Mouse (Mus musculus) ES-Bruce4 (cell line): Measurements from ENCODE around the gene Zfand2a. TPM values are rescaled to one million over a fixed set of nuclear protein-coding genes. Genes with fewer than 3 reads are reported as not detected.

Experiments
- H3K27ac ChIP-seq: 2 replicates; pipeline ENCODE4 v1.5.1; 2012; ENCODE audit warnings: low read length, inconsistent platforms; ENCODE audit not compliant: insufficient read depth
- H3K27me3 ChIP-seq: 2 replicates; pipeline ENCODE4 v1.6.1; 2012; ENCODE audit warnings: mild to moderate bottlenecking, low read length, inconsistent platforms; ENCODE audit not compliant: control insufficient read depth, poor library complexity, insufficient read depth, severe bottlenecking
- H3K36me3 ChIP-seq: 2 replicates; pipeline ENCODE4 v1.6.1; 2012; ENCODE audit warnings: inconsistent platforms, mild to moderate bottlenecking, low read length, moderate library complexity; ENCODE audit not compliant: control insufficient read depth, poor library complexity, insufficient read depth, severe bottlenecking
- H3K4me1 ChIP-seq: one replicate; pipeline ENCODE4 v1.8.1; 2011; ENCODE audit warnings: low read length; ENCODE audit not compliant: control insufficient read depth, insufficient read depth
- H3K4me3 ChIP-seq: 2 replicates; pipeline ENCODE4 v1.5.1; 2011; ENCODE audit warnings: low read depth, mild to moderate bottlenecking, low read length
- H3K9ac ChIP-seq: 2 replicates; pipeline ENCODE4 v1.6.1; 2012; ENCODE audit warnings: low read depth, mild to moderate bottlenecking, inconsistent platforms; ENCODE audit not compliant: poor library complexity, severe bottlenecking
- H3K9me3 ChIP-seq: replicated peaks from 2 replicates; pipeline ENCODE4 v1.6.1; 2012; ENCODE audit warnings: mild to moderate bottlenecking, low read length, inconsistent platforms; ENCODE audit not compliant: control insufficient read depth, poor library complexity, insufficient read depth, severe bottlenecking
- CTCF ChIP-seq: IDR thresholded peaks from one replicate; pipeline ENCODE4 v1.8.1; 2011; ENCODE audit warnings: low read depth, low read length
- EP300 ChIP-seq: IDR thresholded peaks from 2 replicates; pipeline ENCODE4 v1.6.1; 2011; ENCODE audit warnings: low read depth, low read length; ENCODE audit not compliant: insufficient read depth
- POLR2A ChIP-seq: IDR thresholded peaks from one replicate; pipeline ENCODE4 v1.8.1; 2011; ENCODE audit warnings: low read length; ENCODE audit not compliant: insufficient read depth
- polyA plus RNA-seq: library from polyadenylated mRNA; stranded (reverse); fragments of >200 nt; gene quantifications from 2 replicates; pipeline ENCODE4 v1.2.4, GENCODE M21; 2011; ENCODE audit warnings: low read depth; ENCODE audit not compliant: missing spikeins, insufficient read depth, insufficient read length

The Zfand2a gene
- polyA plus RNA-seq, 1 experiment: 11.3 TPM

GRCm38 (mm10) chr5:139479088-139479487 is 5.3 kb downstream of the Zfand2a start:
- Histone ChIP-seq H3K4me3 (no peak overlapping the region), H3K4me1 (no peaks in the 10 kb centered on the region), H3K27me3 (no peaks in the 10 kb centered on the region), H3K27ac (no peak overlapping the region), H3K36me3 (0 out of 2 replicates have a peak, but pooled peaks cover 10% of the 10 kb centered on the region), H3K9me3 (no peaks in the 10 kb centered on the region), H3K9ac (no peak overlapping the region)
- TF ChIP-seq EP300 (no peak), CTCF (no peak), POLR2A (no peak)

GRCm38 (mm10) chr5:139474741-139475140 is 9.6 kb downstream of the Zfand2a start:
- Histone ChIP-seq H3K27me3 (no peaks in the 10 kb centered on the region), H3K9ac (no peak overlapping the region), H3K4me3 (no peak overlapping the region), H3K36me3 (peaks cover 11% of the 10 kb centered on the region), H3K4me1 (no peaks in the 10 kb centered on the region), H3K9me3 (no peaks in the 10 kb centered on the region), H3K27ac (no peak overlapping the region)
- TF ChIP-seq POLR2A (no peak), EP300 (no peak), CTCF (no peak)

- Histone ChIP-seq H3K27me3 (no peaks in the 10 kb centered on the region), H3K9me3 (no peaks in the 10 kb centered on the region), H3K4me3 (no peak overlapping the region), H3K27ac (no peak overlapping the region), H3K9ac (no peak overlapping the region), H3K4me1 (no peaks in the 10 kb centered on the region), H3K36me3 (peaks cover under 1% of the 10 kb centered on the region)
- TF ChIP-seq POLR2A (no peak), EP300 (no peak), CTCF (peak; percentile 14)
Observed at GRCm38 (mm10) chr5:139467998-139468397, 16.4 kb downstream of the Zfand2a start.

GRCm38 (mm10) chr5:139466801-139467200 is 17.5 kb downstream of the Zfand2a start:
- Histone ChIP-seq H3K4me1 (no peaks in the 10 kb centered on the region), H3K36me3 (no peaks in the 10 kb centered on the region), H3K9ac (no peak overlapping the region), H3K27me3 (no peaks in the 10 kb centered on the region), H3K4me3 (no peak overlapping the region), H3K9me3 (no peaks in the 10 kb centered on the region), H3K27ac (no peak overlapping the region)
- no peak for TF ChIP-seq EP300
- TF ChIP-seq CTCF: no peak
- TF ChIP-seq POLR2A: no peak

GRCm38 (mm10) chr5:139466373-139466772 is 18.0 kb downstream of the Zfand2a start:
- H3K36me3 ChIP-seq: no peaks in the 10 kb centered on the region
- no peaks in the 10 kb centered on the region for H3K9me3 ChIP-seq
- no peak overlapping the region for H3K9ac ChIP-seq
- H3K4me3 ChIP-seq: no peak overlapping the region
- no peak overlapping the region for H3K27ac ChIP-seq
- H3K27me3 ChIP-seq: no peaks in the 10 kb centered on the region
- no peak for TF ChIP-seq POLR2A
- TF ChIP-seq EP300: no peak
- no peak for TF ChIP-seq CTCF
- H3K4me1 ChIP-seq: no peaks in the 10 kb centered on the region

- no peaks in the 10 kb centered on the region for H3K27me3 ChIP-seq
Observed at GRCm38 (mm10) chr5:139464874-139465273, 19.5 kb downstream of the Zfand2a start.

More at GRCm38 (mm10) chr5:139464874-139465273, 19.5 kb downstream of the Zfand2a start:
- no peak overlapping the region for H3K4me3 ChIP-seq
- H3K9ac ChIP-seq: no peak overlapping the region
- H3K36me3 ChIP-seq: no peaks in the 10 kb centered on the region
- no peak overlapping the region for H3K27ac ChIP-seq
- H3K4me1 ChIP-seq: no peaks in the 10 kb centered on the region
- TF ChIP-seq EP300: no peak
- TF ChIP-seq POLR2A: no peak
- TF ChIP-seq CTCF: no peak
- H3K9me3 ChIP-seq: no peaks in the 10 kb centered on the region
